Mouse (Mus musculus): ENCODE results near the gene Tjp1. TPM values are rescaled to one million over a fixed set of nuclear protein-coding genes. Genes with fewer than 3 reads are reported as not detected.

Gene Tjp1
- polyA plus RNA-seq (2014; fragmentation: Nextera tagmentation; extraction: Ambion mirVana) = 24.6 and 27.8 TPM in 2 replicates

DNA sequence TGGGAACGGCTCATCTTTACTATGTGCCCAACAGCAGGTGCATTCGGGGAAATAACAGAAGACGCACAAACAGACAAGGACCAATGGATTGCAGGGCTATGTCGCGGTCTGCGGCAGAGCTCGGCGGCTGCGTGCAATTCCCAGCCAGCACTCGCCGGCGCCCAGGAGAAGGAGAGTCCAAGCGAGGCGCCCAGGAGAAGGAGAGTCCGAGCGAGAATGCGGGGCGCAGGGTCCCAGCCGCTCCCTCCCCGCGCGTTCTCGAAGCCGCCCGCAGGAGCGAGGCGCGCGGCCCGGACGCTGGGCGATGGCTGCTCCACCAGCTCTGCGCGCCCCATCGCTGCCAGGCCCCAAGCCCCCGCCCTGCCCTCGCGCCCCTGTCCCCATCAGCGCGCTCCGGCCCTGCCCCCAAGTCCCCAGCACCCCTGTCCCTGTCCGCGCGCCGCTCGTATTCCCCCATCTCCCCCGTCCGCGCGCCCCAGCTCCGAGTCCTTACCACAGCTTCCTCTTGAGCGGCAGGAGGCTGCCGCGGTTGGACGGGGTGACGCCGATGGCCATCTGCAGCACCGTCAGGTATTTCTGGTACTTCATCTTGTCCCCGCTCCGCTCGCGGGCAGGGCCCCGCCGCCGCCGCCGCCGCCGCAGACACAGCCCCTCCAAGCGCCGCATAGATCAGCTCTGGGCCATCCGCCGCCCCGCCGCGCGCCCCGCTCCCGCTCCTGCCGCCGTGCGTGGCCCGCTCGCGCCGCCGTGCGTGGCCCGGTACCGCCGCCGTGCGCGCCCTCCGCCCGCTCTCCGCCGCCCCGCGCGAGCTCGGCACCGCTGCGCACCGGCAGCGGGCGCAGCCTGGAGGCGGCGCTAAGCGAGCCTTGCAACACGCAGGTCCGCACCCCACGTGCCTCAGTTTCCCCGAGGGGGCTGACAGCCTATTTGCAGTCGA lies at the start of gene Tjp1:
TSS of gene Tjp1 (minus strand) at position 711 of the 937 bp plus-strand sequence.
- Histone ChIP-seq H3K36me3 (ENCODE audit: control insufficient read depth, insufficient read depth, low read length) (no peaks in the 10 kb centered on the region), H3K27me3 (ENCODE audit: control insufficient read depth, insufficient read depth, low read length) (peaks cover 30% of the 10 kb centered on the region), H3K4me3 (ENCODE audit: low read depth, low read length) (peak within 1 kb of the TSS; percentile 69), H3K9ac (ENCODE audit: low read length) (peak within 1 kb of the TSS; percentile 66), H3K9me3 (ENCODE audit: control insufficient read depth, low read length) (no peaks in the 10 kb centered on the region), H3K4me1 (ENCODE audit: control insufficient read depth, insufficient read depth, low read length) (no peaks in the 10 kb centered on the region), H3K4me2 (ENCODE audit: low read depth) (peak within 1 kb of the TSS; percentile 94), H3K27ac (ENCODE audit: low read depth, low read length) (no peak within 1 kb of the TSS)
- DNase-seq (ENCODE audit: low spot score) = peak; percentile 57
- WGBS = 1% methylated on average over 90 of the region's 115 CpGs
- peak; percentile 80 for ATAC-seq (ENCODE audit: insufficient read depth, low FRiP score, low TSS enrichment)

GRCm38 (mm10) chr7:65577118-65577517 lies 49.5 kb upstream of the Tjp1 start:
- H3K4me1 ChIP-seq (ENCODE audit: control insufficient read depth, insufficient read depth, low read length) = no peaks in the 10 kb centered on the region
- DNase-seq (ENCODE audit: low spot score) = peak; percentile 32
- no peak overlapping the region for H3K9ac ChIP-seq (ENCODE audit: low read length)
- WGBS = 63% methylated on average over 12 of the region's 12 CpGs
- H3K27ac ChIP-seq (ENCODE audit: low read depth, low read length) = no peak overlapping the region
- ATAC-seq (ENCODE audit: insufficient read depth, low FRiP score, low TSS enrichment) = no peak
- H3K36me3 ChIP-seq (ENCODE audit: control insufficient read depth, insufficient read depth, low read length) = no peaks in the 10 kb centered on the region
- no peaks in the 10 kb centered on the region for H3K27me3 ChIP-seq (ENCODE audit: control insufficient read depth, insufficient read depth, low read length)
- H3K9me3 ChIP-seq (ENCODE audit: control insufficient read depth, low read length) = no peaks in the 10 kb centered on the region
- no peak overlapping the region for H3K4me3 ChIP-seq (ENCODE audit: low read depth, low read length)
- H3K4me2 ChIP-seq (ENCODE audit: low read depth) = no peak overlapping the region

GRCm38 (mm10) chr7:65572731-65573130 lies 45.1 kb upstream of the Tjp1 start:
- H3K4me3 ChIP-seq (ENCODE audit: low read depth, low read length) = no peak overlapping the region
- ATAC-seq (ENCODE audit: insufficient read depth, low FRiP score, low TSS enrichment) (no peak), DNase-seq (ENCODE audit: low spot score) (no peak)
- 78% methylated on average over 5 of the region's 5 CpGs for WGBS
- no peak overlapping the region for H3K9ac ChIP-seq (ENCODE audit: low read length)
- no peaks in the 10 kb centered on the region for H3K36me3 ChIP-seq (ENCODE audit: control insufficient read depth, insufficient read depth, low read length)
- H3K27ac ChIP-seq (ENCODE audit: low read depth, low read length) = no peak overlapping the region
- no peak overlapping the region for H3K4me2 ChIP-seq (ENCODE audit: low read depth)
- H3K27me3 ChIP-seq (ENCODE audit: control insufficient read depth, insufficient read depth, low read length) = no peaks in the 10 kb centered on the region
- H3K4me1 ChIP-seq (ENCODE audit: control insufficient read depth, insufficient read depth, low read length) = no peaks in the 10 kb centered on the region
- no peaks in the 10 kb centered on the region for H3K9me3 ChIP-seq (ENCODE audit: control insufficient read depth, low read length)

DNA sequence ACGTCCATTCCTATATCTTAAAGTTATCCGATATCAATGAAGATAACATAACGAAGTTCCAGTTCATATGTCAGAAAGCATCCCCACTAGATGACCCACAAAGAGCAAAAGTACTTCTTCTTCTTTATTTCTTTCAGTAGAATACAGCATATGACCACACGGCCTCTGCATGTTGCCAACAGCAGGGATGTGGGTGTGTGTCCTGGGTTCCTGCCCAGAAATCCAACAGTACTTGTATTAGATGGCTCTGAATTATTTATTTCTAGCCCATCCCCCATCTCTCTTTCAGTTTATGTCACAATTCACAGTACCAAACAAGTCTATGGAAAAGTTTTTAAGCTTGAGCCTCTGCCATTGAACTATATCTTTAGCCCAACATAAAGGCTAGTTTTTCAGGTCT lies 43.1 kb upstream of the Tjp1 start:
- no peak for DNase-seq (ENCODE audit: low spot score)
- ATAC-seq (ENCODE audit: insufficient read depth, low FRiP score, low TSS enrichment) = no peak
- 91% methylated on average over 4 of the region's 4 CpGs for WGBS
- Histone ChIP-seq H3K9ac (ENCODE audit: low read length) (no peak overlapping the region), H3K4me1 (ENCODE audit: control insufficient read depth, insufficient read depth, low read length) (no peaks in the 10 kb centered on the region), H3K27me3 (ENCODE audit: control insufficient read depth, insufficient read depth, low read length) (no peaks in the 10 kb centered on the region), H3K4me2 (ENCODE audit: low read depth) (no peak overlapping the region), H3K27ac (ENCODE audit: low read depth, low read length) (no peak overlapping the region), H3K9me3 (ENCODE audit: control insufficient read depth, low read length) (no peaks in the 10 kb centered on the region), H3K36me3 (ENCODE audit: control insufficient read depth, insufficient read depth, low read length) (no peaks in the 10 kb centered on the region), H3K4me3 (ENCODE audit: low read depth, low read length) (no peak overlapping the region)

DNA sequence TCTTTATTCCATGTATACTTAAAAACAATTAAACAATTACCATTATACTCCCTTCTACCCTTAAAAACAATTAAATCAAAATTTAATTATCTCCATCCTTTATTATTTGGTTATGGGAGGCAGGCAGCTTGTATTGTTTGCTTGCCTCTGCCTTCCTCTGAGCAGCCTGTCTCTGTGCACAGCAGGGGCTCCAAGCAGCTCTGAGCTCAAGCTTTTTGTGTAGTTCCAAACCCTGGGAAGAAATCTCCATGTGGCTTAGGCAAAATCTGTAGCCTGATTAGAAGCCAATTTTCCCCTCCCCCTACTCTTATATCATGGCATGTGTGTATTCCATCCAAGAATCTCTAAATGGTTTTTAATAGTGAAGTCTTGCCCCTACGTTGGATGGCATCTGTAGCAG lies 28.4 kb upstream of the Tjp1 start:
- Histone ChIP-seq H3K4me3 (ENCODE audit: low read depth, low read length) (no peak overlapping the region), H3K9ac (ENCODE audit: low read length) (no peak overlapping the region), H3K36me3 (ENCODE audit: control insufficient read depth, insufficient read depth, low read length) (no peaks in the 10 kb centered on the region), H3K4me1 (ENCODE audit: control insufficient read depth, insufficient read depth, low read length) (no peaks in the 10 kb centered on the region), H3K4me2 (ENCODE audit: low read depth) (no peak overlapping the region), H3K9me3 (ENCODE audit: control insufficient read depth, low read length) (no peaks in the 10 kb centered on the region), H3K27ac (ENCODE audit: low read depth, low read length) (no peak overlapping the region), H3K27me3 (ENCODE audit: control insufficient read depth, insufficient read depth, low read length) (no peaks in the 10 kb centered on the region)
- 54% methylated on average over 1 of the region's 1 CpGs for WGBS
- no peak for DNase-seq (ENCODE audit: low spot score)
- no peak for ATAC-seq (ENCODE audit: insufficient read depth, low FRiP score, low TSS enrichment)

- DNase-seq (ENCODE audit: low spot score) (no peak), ATAC-seq (ENCODE audit: insufficient read depth, low FRiP score, low TSS enrichment) (no peak)
- no peak overlapping the region for H3K9ac ChIP-seq (ENCODE audit: low read length)
- WGBS = 21% methylated on average over 5 of the region's 5 CpGs
- no peak overlapping the region for H3K27ac ChIP-seq (ENCODE audit: low read depth, low read length)
- no peaks in the 10 kb centered on the region for H3K4me1 ChIP-seq (ENCODE audit: control insufficient read depth, insufficient read depth, low read length)
- H3K4me3 ChIP-seq (ENCODE audit: low read depth, low read length) = no peak overlapping the region
- H3K4me2 ChIP-seq (ENCODE audit: low read depth) = no peak overlapping the region
- H3K27me3 ChIP-seq (ENCODE audit: control insufficient read depth, insufficient read depth, low read length) = no peaks in the 10 kb centered on the region
- H3K36me3 ChIP-seq (ENCODE audit: control insufficient read depth, insufficient read depth, low read length) = no peaks in the 10 kb centered on the region
- H3K9me3 ChIP-seq (ENCODE audit: control insufficient read depth, low read length) = no peaks in the 10 kb centered on the region
These were observed 18.2 kb upstream of the Tjp1 start for GRCm38 (mm10) chr7:65545741-65546140.

- Histone ChIP-seq H3K4me1 (ENCODE audit: control insufficient read depth, insufficient read depth, low read length) (no peaks in the 10 kb centered on the region), H3K4me2 (ENCODE audit: low read depth) (no peak overlapping the region), H3K9ac (ENCODE audit: low read length) (no peak overlapping the region), H3K36me3 (ENCODE audit: control insufficient read depth, insufficient read depth, low read length) (no peaks in the 10 kb centered on the region), H3K27me3 (ENCODE audit: control insufficient read depth, insufficient read depth, low read length) (peaks cover 11% of the 10 kb centered on the region), H3K27ac (ENCODE audit: low read depth, low read length) (no peak overlapping the region), H3K9me3 (ENCODE audit: control insufficient read depth, low read length) (no peaks in the 10 kb centered on the region), H3K4me3 (ENCODE audit: low read depth, low read length) (no peak overlapping the region)
- ATAC-seq (ENCODE audit: insufficient read depth, low FRiP score, low TSS enrichment) = no peak
- DNase-seq (ENCODE audit: low spot score) = no peak
- 21% methylated on average over 4 of the region's 4 CpGs for WGBS
These were observed 5.1 kb upstream of the Tjp1 start for GRCm38 (mm10) chr7:65532689-65533088.

GRCm38 (mm10) chr7:65523116-65523515 lies 4.5 kb downstream of the Tjp1 start:
- 95% methylated on average over 4 of the region's 4 CpGs for WGBS
- no peak overlapping the region for H3K4me2 ChIP-seq (ENCODE audit: low read depth)
- H3K9me3 ChIP-seq (ENCODE audit: control insufficient read depth, low read length) = no peaks in the 10 kb centered on the region
- no peaks in the 10 kb centered on the region for H3K36me3 ChIP-seq (ENCODE audit: control insufficient read depth, insufficient read depth, low read length)
- H3K9ac ChIP-seq (ENCODE audit: low read length) = no peak overlapping the region
- H3K4me1 ChIP-seq (ENCODE audit: control insufficient read depth, insufficient read depth, low read length) = no peaks in the 10 kb centered on the region
- H3K27me3 ChIP-seq (ENCODE audit: control insufficient read depth, insufficient read depth, low read length) = peaks cover 24% of the 10 kb centered on the region
- no peak overlapping the region for H3K4me3 ChIP-seq (ENCODE audit: low read depth, low read length)
- H3K27ac ChIP-seq (ENCODE audit: low read depth, low read length) = no peak overlapping the region
- DNase-seq (ENCODE audit: low spot score) (no peak), ATAC-seq (ENCODE audit: insufficient read depth, low FRiP score, low TSS enrichment) (no peak)

GRCm38 (mm10) chr7:65522490-65522889 lies 5.1 kb downstream of the Tjp1 start:
- H3K4me1 ChIP-seq (ENCODE audit: control insufficient read depth, insufficient read depth, low read length) = no peaks in the 10 kb centered on the region
- no peaks in the 10 kb centered on the region for H3K9me3 ChIP-seq (ENCODE audit: control insufficient read depth, low read length)
- H3K4me3 ChIP-seq (ENCODE audit: low read depth, low read length) = no peak overlapping the region
- H3K4me2 ChIP-seq (ENCODE audit: low read depth) = no peak overlapping the region
- no peak overlapping the region for H3K9ac ChIP-seq (ENCODE audit: low read length)
- DNase-seq (ENCODE audit: low spot score) (no peak), ATAC-seq (ENCODE audit: insufficient read depth, low FRiP score, low TSS enrichment) (no peak)
- no peaks in the 10 kb centered on the region for H3K36me3 ChIP-seq (ENCODE audit: control insufficient read depth, insufficient read depth, low read length)
- 68% methylated on average over 12 of the region's 12 CpGs for WGBS
- H3K27me3 ChIP-seq (ENCODE audit: control insufficient read depth, insufficient read depth, low read length) = peaks cover 18% of the 10 kb centered on the region
- no peak overlapping the region for H3K27ac ChIP-seq (ENCODE audit: low read depth, low read length)

Data from neural tube, embryonic 11.5 days (tissue).